Mouse (Mus musculus) heart, postnatal 36 days (tissue): ENCODE measurements around the gene Mapk1. TPM values are rescaled to one million over a fixed set of nuclear protein-coding genes. Genes with fewer than 3 reads are reported as not detected.
A peak's percentile ranks its signal among the peaks of the same experiment; 100 is the strongest.
"Not testable (repeated sequence)": the region's sequence is repeated elsewhere in the genome, so short reads cannot be mapped to it uniquely, and the experiment has no call there.

ENCODE experiments used
- DNase-seq, 2 experiments: peaks; one replicate each; pipeline ENCODE4 v3.0.0; 2021 to 2022
- intact Hi-C: fragments of 180-260 bp; cut with DNase I; formaldehyde crosslinking; loops from one replicate; pipeline ENCODE4 v1.15.1; 2025
- total RNA-seq, 2 experiments: library from RNA; stranded (reverse); gene quantifications; 2 replicates each; pipeline ENCODE4 v1.2.3; 2021

Gene Mapk1
- total RNA-seq: 100 to 1,000 TPM; 109 to 110 TPM

DNA sequence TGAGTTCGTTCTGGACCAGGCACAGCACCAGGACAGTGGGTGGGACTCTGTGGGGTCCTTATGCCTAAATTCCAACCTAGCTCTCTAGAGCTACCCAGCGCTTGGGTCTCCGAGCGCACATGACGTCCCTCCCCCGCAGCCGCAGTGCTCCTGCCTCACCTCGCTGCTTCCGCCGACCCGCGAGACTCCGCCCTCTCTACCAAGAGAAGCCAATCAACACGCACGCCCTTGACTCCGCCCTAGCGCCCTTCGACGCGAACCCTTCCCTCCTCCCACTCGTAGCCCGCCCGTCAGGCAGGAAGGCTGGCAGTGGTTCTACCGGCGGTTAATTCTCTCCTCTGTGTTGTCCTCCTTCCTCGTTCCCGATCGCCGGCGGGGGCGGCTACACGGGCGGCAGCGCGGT, at the start of gene Mapk1:
TSS of gene Mapk1 (plus strand) at position 252 of the 403 bp plus-strand sequence.
- DNase-seq: peak; percentile 95
- intact Hi-C loops: loop anchor here (5.0 kb wide), 2 partner anchors 86 to 129 kb away; partner anchors contain the start of genes Ppil2 and Ppm1f

GRCm38 (mm10) chr16:16939543-16939942, 43.6 kb upstream of the Mapk1 start:
- DNase-seq: no peak

DNA sequence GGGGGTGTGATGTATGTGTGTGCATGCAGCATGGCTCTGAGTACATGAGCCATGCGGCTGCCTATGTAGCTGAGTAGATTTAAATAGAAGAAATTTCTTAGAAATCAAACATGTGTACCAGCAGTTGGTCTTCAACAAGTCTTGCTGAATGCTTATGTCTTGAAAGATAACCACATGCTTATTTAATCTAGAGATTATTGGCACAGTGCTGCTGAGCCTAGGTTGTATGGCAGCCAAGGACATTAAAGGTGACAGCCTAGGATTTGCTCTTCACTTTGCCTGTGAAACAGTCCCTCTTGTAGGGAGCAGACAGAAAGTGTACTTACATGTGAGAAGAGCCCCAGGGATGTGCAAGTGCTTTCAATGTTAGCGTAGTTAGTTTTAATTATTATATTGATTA, 42.1 kb upstream of the Mapk1 start:
- DNase-seq: no peak
- intact Hi-C loops: no loop called here

More at GRCm38 (mm10) chr16:16939543-16939942, 43.6 kb upstream of the Mapk1 start:
- intact Hi-C loops: no loop called here

- DNase-seq: no peak
- intact Hi-C loops: no loop called here
These were observed 24.6 kb upstream of the Mapk1 start for GRCm38 (mm10) chr16:16958575-16958974.

DNA sequence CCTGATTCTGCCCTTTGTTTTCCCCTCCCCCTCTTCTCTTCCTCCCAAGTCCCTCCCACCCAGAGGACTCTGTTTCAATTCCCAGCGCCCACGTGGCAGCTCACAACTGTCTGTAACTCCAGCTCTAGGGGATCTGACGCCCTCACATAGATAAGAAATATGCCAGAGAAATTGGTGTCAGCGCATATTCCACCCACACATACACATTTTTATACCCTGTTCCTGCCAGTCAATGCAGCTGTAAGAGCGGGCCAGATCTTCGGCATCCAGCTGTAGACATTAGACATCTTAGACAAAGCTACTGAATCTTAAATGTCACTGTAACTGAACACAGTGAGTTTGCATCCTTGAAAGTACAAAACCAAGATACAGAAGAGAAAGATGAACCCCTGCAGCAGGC, 23.3 kb upstream of the Mapk1 start:
- DNase-seq: no peak
- intact Hi-C loops: no loop called here

DNA sequence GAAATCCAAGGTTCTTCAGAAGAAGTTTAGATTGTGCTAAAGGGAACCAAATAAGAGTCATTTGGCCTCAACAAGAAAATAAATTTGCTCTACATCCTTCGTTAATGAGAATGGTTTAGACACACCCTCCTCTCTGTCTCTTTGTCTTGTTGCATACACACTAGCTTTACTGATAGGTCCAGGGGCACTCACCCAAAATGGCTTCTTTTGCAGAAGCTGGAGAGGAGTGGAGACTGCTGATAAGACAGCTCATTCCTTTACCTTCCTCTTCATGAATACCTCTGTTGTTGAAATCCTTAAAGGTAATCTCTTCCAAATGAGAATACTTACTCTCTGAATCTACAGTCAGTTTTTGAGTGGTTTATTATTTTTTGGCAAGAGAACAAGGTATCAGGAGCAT, 18.0 kb upstream of the Mapk1 start:
- intact Hi-C loops: no loop called here
- no peak for DNase-seq

DNA sequence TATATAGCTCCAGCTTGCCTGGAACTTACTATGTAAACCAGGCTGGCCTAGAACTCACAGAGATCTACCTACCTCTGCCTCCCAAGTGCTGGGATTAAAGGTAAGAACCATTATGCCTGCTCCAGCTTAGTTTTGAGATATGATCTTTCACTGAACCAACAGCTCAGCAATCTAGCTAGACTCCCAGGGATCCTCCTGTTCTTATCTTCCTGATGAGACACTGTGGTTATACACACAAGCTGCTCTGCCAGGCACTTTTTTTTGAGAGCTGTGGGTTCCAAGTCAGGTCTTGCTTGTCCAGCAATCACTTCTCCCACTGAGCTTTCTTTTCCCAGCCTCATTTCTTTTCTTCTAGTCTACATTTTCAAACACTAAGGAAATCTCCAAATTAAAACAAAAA, 16.9 kb upstream of the Mapk1 start:
- DNase-seq: no peak
- intact Hi-C loops: no loop called here

- DNase-seq: no peak
- intact Hi-C loops: no loop called here
These were observed 5.1 kb upstream of the Mapk1 start for GRCm38 (mm10) chr16:16978061-16978460.

DNA sequence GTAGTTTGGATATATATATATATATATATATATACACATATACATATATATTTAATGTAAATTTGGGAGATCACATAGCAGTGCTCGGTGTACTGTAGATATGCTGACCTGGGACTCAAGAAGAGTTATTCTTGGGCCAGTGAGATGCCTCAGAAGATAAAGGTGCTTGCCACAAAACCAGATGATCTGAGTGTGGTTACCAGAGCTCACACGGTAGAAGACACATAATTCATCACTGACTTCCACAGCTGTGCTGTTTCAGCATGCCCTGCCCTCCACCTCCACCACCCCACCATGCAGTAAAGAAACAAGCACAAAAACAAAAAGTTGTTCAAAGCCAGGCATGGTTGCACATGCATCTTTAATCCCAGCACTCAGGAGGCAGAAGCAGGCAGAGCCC, 4.4 kb upstream of the Mapk1 start:
- DNase-seq: no peak
- intact Hi-C loops: no loop called here

GRCm38 (mm10) chr16:16982636-16983035, 546 bp upstream of the Mapk1 start:
- DNase-seq: no peak
- intact Hi-C loops: loop anchor here (5.0 kb wide), 2 partner anchors 85 to 130 kb away; partner anchors contain the start of genes Ppil2 and Ppm1f

DNA sequence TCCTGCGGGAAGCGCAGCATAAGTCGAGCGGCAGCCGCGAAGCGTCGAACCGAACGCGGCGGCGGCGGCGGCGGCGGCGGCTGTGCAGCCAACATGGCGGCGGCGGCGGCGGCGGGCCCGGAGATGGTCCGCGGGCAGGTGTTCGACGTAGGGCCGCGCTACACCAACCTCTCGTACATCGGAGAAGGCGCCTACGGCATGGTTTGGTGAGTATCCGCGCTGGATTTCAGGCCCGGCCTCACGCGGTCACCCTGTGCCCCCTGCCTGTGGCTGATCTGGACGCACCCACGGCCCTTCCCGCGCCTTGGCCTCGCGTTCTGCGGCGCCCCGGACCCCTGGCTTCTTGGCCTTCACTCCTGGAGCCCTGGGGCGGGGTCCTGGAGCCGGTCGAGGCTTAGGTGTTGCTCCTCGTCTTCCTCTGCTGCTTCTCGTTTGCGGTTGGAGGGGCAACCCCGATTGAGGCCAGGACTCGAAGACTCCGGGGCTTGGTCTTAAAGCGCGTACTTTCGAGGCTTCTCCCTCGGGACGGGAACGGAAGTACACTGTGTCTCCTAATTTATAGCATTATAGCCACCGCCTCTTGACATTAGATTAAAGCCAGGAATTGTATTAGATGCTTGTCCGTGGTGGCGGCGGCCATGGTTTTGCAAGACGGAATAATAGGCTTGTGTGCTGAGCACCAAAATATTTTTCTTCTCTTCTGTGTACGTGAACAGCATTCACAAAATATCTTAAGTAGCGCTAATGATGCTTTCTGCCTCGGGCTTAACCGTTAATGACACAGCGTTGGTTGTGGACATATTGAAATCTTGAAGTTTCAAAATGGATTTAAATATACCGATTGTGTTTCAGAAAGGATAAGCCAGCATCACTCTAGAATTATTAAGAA, 596 bp downstream of the Mapk1 start:
- intact Hi-C loops: loop anchor here (5.0 kb wide), 2 partner anchors 86 to 129 kb away; partner anchors contain the start of genes Ppil2 and Ppm1f
- peak; percentile 68 to 80 for DNase-seq

GRCm38 (mm10) chr16:16984423-16984941, 1.3 kb downstream of the Mapk1 start:
- intact Hi-C loops: loop anchor here (5.0 kb wide), 2 partner anchors 87 to 128 kb away; partner anchors contain the start of genes Ppil2 and Ppm1f
- no peak for DNase-seq

DNA sequence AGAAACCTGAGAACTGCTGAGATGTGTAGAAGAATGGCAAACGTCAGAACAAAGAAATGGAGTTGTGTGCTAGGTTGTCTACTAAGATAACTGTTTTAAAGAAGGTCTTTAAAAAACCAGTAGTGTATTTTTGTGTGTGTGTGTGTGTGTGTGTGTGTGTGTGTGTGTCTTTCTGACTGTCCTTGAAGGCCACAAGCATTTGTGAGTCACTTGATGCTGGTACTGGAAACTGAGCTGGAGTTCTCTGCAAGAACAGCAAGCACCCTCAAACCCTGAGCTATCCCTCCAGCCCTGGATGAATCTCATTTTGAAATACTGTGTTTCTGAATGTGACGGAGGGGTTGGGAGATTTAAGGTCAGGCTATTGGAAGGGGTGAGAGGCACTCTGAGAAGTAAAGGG, 4.1 kb downstream of the Mapk1 start:
- DNase-seq: no peak
- intact Hi-C loops: no loop called here

- no peak for DNase-seq
- intact Hi-C loops: no loop called here
These were observed 5.7 kb downstream of the Mapk1 start for GRCm38 (mm10) chr16:16988842-16989241.

DNA sequence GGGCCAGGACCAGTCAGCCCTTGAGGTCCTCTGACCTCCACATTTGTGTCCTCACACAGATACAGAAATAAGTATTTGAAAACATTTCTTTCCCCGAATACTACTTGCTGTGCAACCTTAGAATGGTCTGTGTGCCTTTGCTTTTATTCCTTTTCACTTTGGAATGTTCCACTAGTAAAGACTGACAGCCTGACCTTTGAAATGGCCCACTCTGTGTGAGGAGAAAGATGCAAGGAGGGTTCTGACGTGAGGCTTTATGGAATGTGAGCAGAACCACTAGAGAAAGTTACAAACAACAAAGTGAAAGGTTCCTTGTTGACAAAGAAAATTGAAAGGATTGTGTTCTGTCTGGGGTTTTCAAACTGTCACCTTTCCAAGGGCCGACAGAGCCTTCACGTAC, 6.8 kb downstream of the Mapk1 start:
- intact Hi-C loops: no loop called here
- DNase-seq: no peak

- intact Hi-C loops: no loop called here
- no peak for DNase-seq
These were observed 11.4 kb downstream of the Mapk1 start for GRCm38 (mm10) chr16:16994426-16995052.

DNA sequence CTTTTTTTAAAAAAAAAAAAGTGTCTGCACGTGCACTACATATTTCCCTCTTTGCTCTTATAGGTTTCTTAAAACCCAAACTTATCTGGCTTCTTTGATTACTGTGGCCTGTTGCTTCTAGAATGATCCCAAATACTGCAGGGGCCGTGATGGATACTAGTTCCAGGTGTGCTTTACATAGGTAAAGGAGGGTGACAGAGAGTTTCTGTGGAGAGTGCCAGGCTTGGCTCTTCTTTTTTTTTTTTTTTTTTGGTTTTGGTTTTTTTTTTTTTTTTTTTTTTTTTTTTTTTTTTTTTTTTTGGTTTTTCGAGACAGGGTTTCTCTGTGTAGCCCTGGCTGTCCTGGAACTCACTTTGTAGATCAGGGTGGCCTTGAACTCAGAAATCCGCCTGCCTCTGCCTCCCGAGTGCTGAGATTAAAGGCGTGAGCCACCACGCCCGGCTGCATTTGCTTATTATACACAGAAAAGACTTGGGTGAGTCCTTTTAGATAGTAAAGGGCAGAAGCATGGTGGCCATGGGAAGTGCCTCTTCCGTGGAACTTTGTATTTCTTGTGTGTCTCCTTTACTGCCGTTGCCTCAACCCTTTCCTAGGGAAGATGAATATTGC, 13.0 kb downstream of the Mapk1 start:
- intact Hi-C loops, DNase-seq: not testable (repeated sequence)

DNA sequence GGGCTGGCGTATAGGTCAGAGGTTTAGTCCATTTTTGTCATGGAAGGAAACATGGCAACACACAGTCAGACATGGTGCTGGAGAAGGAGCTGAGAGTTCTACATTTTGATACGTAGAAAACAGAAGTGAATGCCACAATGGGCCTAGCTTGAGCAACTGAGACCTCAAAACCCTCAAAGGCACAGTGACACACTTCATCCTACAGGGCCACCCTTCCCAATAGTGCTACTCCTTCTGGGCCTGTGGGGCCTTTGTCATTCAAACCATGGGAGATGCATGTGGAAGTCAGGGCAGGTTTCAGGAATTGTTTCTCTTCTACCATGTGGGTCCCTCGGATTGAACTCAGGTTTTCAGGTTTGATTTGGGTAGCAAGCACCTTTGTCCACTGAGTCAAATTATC, 17.9 kb downstream of the Mapk1 start:
- DNase-seq: no peak
- intact Hi-C loops: no loop called here

DNA sequence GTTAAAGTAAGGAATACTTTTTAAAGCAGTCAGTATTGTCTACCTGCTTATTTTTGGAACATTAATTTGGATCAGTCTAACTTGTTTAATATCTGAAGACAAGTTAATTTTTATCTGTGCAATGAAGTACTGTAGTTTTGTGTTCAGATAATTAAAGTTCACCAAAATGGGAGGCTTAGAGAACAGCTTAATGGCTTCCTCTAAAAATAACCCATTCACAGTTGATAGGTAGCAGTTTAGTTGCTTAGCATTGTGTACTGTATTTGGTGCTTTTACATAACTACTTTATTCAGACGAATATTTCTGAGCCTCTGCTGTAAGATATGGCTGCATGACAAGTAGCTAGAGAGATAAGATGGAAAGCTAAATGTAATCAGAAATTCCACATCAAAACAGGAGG, 23.9 kb downstream of the Mapk1 start:
- intact Hi-C loops: no loop called here
- DNase-seq: no peak

DNA sequence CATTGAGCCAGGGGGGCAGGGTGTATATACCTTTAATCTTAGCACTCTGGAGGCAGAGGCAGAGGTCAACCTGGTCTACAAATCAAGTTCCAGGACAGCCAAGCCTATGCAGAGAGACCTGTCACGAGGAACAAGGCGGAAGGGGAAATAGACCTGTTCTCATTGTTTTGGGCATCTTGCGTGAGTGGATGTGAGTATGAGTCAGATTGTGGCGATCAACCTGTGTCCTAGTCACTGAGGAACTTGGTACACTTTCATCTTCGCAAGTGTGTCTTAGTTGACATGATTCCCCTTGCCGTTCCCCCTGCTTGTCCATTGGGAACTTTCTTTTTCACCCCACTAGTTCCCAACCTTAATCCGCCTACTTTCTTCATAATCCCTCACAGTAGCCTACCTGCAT, 26.9 kb downstream of the Mapk1 start:
- no peak for DNase-seq
- intact Hi-C loops: no loop called here

DNA sequence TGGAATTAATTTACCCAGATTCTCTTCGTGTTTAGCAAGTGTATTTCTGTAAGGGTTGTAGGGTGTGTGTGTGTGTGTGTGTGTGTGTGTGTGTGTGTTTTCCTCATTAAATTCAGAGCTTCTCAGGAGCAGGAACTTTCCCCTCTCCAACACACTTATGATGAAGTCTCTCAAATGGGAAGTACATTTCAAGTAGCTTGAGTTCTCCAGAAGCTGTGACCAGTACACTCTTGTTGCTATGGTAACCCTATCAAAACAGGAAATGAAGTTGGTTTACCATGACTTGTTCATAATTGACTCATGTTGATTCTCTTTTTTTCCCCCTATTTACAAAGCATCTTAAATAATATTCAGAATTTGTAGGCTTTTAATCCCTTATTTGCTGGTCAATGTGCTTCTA, 29.4 kb downstream of the Mapk1 start:
- intact Hi-C loops: no loop called here
- DNase-seq: no peak
